Mouse (Mus musculus): ENCODE measurements around the gene Tarbp1. TPM values are rescaled to one million over a fixed set of nuclear protein-coding genes. Genes with fewer than 3 reads are reported as not detected.
"Not testable (repeated sequence)": the region's sequence is repeated elsewhere in the genome, so short reads cannot be mapped to it uniquely, and the experiment has no call there.

Gene Tarbp1
- polyA plus RNA-seq, 1 experiment, result 3.9 TPM

- TF ChIP-seq POLR2A (IDR thresholded peaks at IDR 0.05; ENCODE audit: low read depth, low read length) (no peak), CTCF (IDR thresholded peaks at IDR 0.05; ENCODE audit: extremely low read depth, insufficient read depth, insufficient read length, insufficient replicate concordance) (no peak)
- WGBS, result 75% methylated on average over 4 of the region's 4 CpGs
- no peak for DNase-seq (ENCODE audit: low read depth in 1 of 2, low spot score in 2 of 2)
Measured at GRCm38 (mm10) chr8:126405030-126405429, 69.8 kb downstream of the Tarbp1 start.

DNA sequence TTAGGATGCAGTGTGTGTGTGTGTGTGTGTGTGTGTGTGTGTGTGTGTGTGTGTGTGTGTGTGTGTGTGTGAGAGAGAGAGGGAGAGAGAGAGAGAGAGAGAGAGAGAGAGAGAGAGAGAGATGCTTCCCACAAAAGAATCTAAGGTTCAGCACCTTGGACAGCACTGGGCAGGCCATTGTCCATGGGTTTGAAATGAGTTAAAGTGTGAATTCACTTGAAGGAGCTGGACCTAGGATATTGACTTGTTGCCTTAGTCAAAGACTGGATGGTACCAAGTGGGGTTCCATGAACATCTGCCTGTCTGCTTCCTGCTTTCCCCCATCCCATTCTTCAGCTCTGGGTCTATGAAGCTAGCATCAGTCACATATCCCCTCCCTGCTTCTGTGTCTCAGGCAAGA lies 70.3 kb downstream of the Tarbp1 start:
- not testable (repeated sequence) for H3K4me3 ChIP-seq (ENCODE audit: extremely low read depth, insufficient read depth, insufficient read length); H3K4me1 ChIP-seq (ENCODE audit: control insufficient read depth, insufficient read depth, insufficient read length); H3K36me3 ChIP-seq (ENCODE audit: control insufficient read depth, insufficient read depth, low read length); H3K27ac ChIP-seq (ENCODE audit: insufficient read depth, low read length); H3K27me3 ChIP-seq (ENCODE audit: control insufficient read depth, insufficient read depth, low read length); DNase-seq (ENCODE audit: low read depth in 1 of 2, low spot score in 2 of 2)

More at GRCm38 (mm10) chr8:126405030-126405429, 69.8 kb downstream of the Tarbp1 start:
- H3K27me3 ChIP-seq (ENCODE audit: control insufficient read depth, insufficient read depth, low read length), result no peaks in the 10 kb centered on the region
- no peak overlapping the region for H3K27ac ChIP-seq (ENCODE audit: insufficient read depth, low read length)
- no peaks in the 10 kb centered on the region for H3K36me3 ChIP-seq (ENCODE audit: control insufficient read depth, insufficient read depth, low read length)
- H3K4me3 ChIP-seq (ENCODE audit: extremely low read depth, insufficient read depth, insufficient read length), result no peak overlapping the region
- H3K4me1 ChIP-seq (ENCODE audit: control insufficient read depth, insufficient read depth, insufficient read length), result no peaks in the 10 kb centered on the region

GRCm38 (mm10) chr8:126398349-126398748 lies 76.5 kb downstream of the Tarbp1 start:
- H3K27me3 ChIP-seq (ENCODE audit: control insufficient read depth, insufficient read depth, low read length), result no peaks in the 10 kb centered on the region
- WGBS, result 75% methylated on average over 3 of the region's 3 CpGs
- TF ChIP-seq POLR2A (IDR thresholded peaks at IDR 0.05; ENCODE audit: low read depth, low read length) (no peak), CTCF (IDR thresholded peaks at IDR 0.05; ENCODE audit: extremely low read depth, insufficient read depth, insufficient read length, insufficient replicate concordance) (no peak)
- no peak for DNase-seq (ENCODE audit: low read depth in 1 of 2, low spot score in 2 of 2)
- H3K4me1 ChIP-seq (ENCODE audit: control insufficient read depth, insufficient read depth, insufficient read length), result peaks cover 3% of the 10 kb centered on the region; the same call in 1 of the 2 replicates
- H3K27ac ChIP-seq (ENCODE audit: insufficient read depth, low read length), result no peak overlapping the region
- no peaks in the 10 kb centered on the region for H3K36me3 ChIP-seq (ENCODE audit: control insufficient read depth, insufficient read depth, low read length)
- H3K4me3 ChIP-seq (ENCODE audit: extremely low read depth, insufficient read depth, insufficient read length), result no peak overlapping the region

DNA sequence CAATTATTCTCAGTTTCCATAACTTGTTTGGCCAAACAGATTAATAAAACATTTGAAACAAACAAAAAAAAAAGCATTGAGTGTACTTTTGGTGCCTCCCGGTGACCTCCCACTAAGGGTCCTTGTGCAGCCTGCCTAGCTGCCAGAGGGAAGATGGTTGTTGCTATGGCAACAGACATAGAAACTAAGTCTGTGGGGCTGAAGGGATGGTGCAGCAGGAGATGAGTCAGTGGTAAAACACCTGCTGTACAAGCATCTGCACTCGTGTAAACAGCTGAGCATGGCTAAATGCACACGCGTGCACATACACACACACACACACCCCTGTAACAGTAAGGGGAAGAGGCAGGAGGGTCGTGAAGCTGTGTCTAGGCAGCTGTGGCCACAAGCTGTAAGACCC lies 78.9 kb downstream of the Tarbp1 start:
- Histone ChIP-seq H3K36me3 (ENCODE audit: control insufficient read depth, insufficient read depth, low read length) (no peaks in the 10 kb centered on the region), H3K4me3 (ENCODE audit: extremely low read depth, insufficient read depth, insufficient read length) (no peak overlapping the region), H3K4me1 (ENCODE audit: control insufficient read depth, insufficient read depth, insufficient read length) (peaks cover 3% of the 10 kb centered on the region; the same call in 1 of the 2 replicates), H3K27ac (ENCODE audit: insufficient read depth, low read length) (no peak overlapping the region), H3K27me3 (ENCODE audit: control insufficient read depth, insufficient read depth, low read length) (no peaks in the 10 kb centered on the region)
- whole genome bisulfite sequencing, result 73% methylated on average over 5 of the region's 5 CpGs
- no peak for DNase-seq (ENCODE audit: low read depth in 1 of 2, low spot score in 2 of 2)
- TF ChIP-seq POLR2A (IDR thresholded peaks at IDR 0.05; ENCODE audit: low read depth, low read length) (no peak), CTCF (IDR thresholded peaks at IDR 0.05; ENCODE audit: extremely low read depth, insufficient read depth, insufficient read length, insufficient replicate concordance) (no peak)

- no peak overlapping the region for H3K4me3 ChIP-seq (ENCODE audit: extremely low read depth, insufficient read depth, insufficient read length)
- peaks cover 3% of the 10 kb centered on the region; the same call in 1 of the 2 replicates for H3K4me1 ChIP-seq (ENCODE audit: control insufficient read depth, insufficient read depth, insufficient read length)
- H3K36me3 ChIP-seq (ENCODE audit: control insufficient read depth, insufficient read depth, low read length), result no peaks in the 10 kb centered on the region
- H3K27me3 ChIP-seq (ENCODE audit: control insufficient read depth, insufficient read depth, low read length), result no peaks in the 10 kb centered on the region
- TF ChIP-seq CTCF (IDR thresholded peaks at IDR 0.05; ENCODE audit: extremely low read depth, insufficient read depth, insufficient read length, insufficient replicate concordance), result no peak
- TF ChIP-seq POLR2A (IDR thresholded peaks at IDR 0.05; ENCODE audit: low read depth, low read length), result no peak
- no peak for DNase-seq (ENCODE audit: low read depth in 1 of 2, low spot score in 2 of 2)
- H3K27ac ChIP-seq (ENCODE audit: insufficient read depth, low read length), result no peak overlapping the region
- WGBS, result 70% methylated on average over 9 of the region's 9 CpGs
Measured at GRCm38 (mm10) chr8:126395386-126395785, 79.5 kb downstream of the Tarbp1 start.

GRCm38 (mm10) chr8:126391541-126391940 lies 83.3 kb downstream of the Tarbp1 start:
- DNase-seq (ENCODE audit: low read depth in 1 of 2, low spot score in 2 of 2), result no peak
- Histone ChIP-seq H3K36me3 (ENCODE audit: control insufficient read depth, insufficient read depth, low read length) (no peaks in the 10 kb centered on the region), H3K27ac (ENCODE audit: insufficient read depth, low read length) (no peak overlapping the region), H3K27me3 (ENCODE audit: control insufficient read depth, insufficient read depth, low read length) (no peaks in the 10 kb centered on the region), H3K4me3 (ENCODE audit: extremely low read depth, insufficient read depth, insufficient read length) (no peak overlapping the region), H3K4me1 (ENCODE audit: control insufficient read depth, insufficient read depth, insufficient read length) (peaks cover 3% of the 10 kb centered on the region; the same call in 1 of the 2 replicates)
- TF ChIP-seq CTCF (IDR thresholded peaks at IDR 0.05; ENCODE audit: extremely low read depth, insufficient read depth, insufficient read length, insufficient replicate concordance) (no peak), POLR2A (IDR thresholded peaks at IDR 0.05; ENCODE audit: low read depth, low read length) (no peak)
- 58% methylated on average over 2 of the region's 2 CpGs for WGBS

DNA sequence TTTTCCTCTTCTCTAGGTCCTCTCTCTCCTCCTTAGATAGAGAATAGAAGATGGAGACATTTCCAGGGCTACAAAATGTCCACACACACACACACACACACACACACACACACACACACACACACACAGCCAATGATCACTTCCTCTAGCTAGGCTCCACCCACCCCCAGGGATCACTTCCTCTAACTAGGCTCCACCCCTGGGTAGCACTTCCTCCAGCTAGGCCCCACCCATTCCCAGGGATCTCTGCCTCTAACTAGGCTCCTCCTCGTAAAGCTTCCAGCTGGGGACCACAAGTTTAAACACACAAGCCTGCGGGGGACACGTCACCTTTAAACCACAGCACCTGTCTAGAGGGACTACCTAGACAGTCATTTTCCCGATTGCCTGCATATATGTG lies 87.3 kb downstream of the Tarbp1 start:
- H3K27me3 ChIP-seq (ENCODE audit: control insufficient read depth, insufficient read depth, low read length), result no peaks in the 10 kb centered on the region
- TF ChIP-seq CTCF (IDR thresholded peaks at IDR 0.05; ENCODE audit: extremely low read depth, insufficient read depth, insufficient read length, insufficient replicate concordance) (no peak), POLR2A (IDR thresholded peaks at IDR 0.05; ENCODE audit: low read depth, low read length) (no peak)
- no peaks in the 10 kb centered on the region for H3K36me3 ChIP-seq (ENCODE audit: control insufficient read depth, insufficient read depth, low read length)
- no peaks in the 10 kb centered on the region for H3K4me1 ChIP-seq (ENCODE audit: control insufficient read depth, insufficient read depth, insufficient read length)
- no peak for DNase-seq (ENCODE audit: low read depth in 1 of 2, low spot score in 2 of 2)
- no peak overlapping the region for H3K27ac ChIP-seq (ENCODE audit: insufficient read depth, low read length)
- 86% methylated on average over 4 of the region's 4 CpGs for WGBS
- H3K4me3 ChIP-seq (ENCODE audit: extremely low read depth, insufficient read depth, insufficient read length), result no peak overlapping the region
